Mouse (Mus musculus) left cerebral cortex, postnatal 36 days (tissue): ENCODE data around the gene 1700012B07Rik. TPM values are rescaled to one million over a fixed set of nuclear protein-coding genes. Genes with fewer than 3 reads are reported as not detected.
A peak's percentile ranks its signal among the peaks of the same experiment; 100 is the strongest.

ENCODE experiments used
- DNase-seq, 2 experiments: peaks; one replicate each; pipeline ENCODE4 v3.0.0; 2021 to 2022; ENCODE audit warnings: low spot score in 2 of 2, mixed read lengths in 1 of 2
- intact Hi-C: fragments of 180-260 bp; cut with DNase I; formaldehyde crosslinking; loops from one replicate; pipeline ENCODE4 v1.15.1; 2025
- total RNA-seq, 2 experiments: library from RNA; stranded (reverse); gene quantifications; 2 replicates each; pipeline ENCODE4 v1.2.3; 2021

Gene 1700012B07Rik
- total RNA-seq, 2 experiments from 2014 or later = not detected

GRCm38 (mm10) chr11:109854056-109854455 lies 26.2 kb upstream of the 1700012B07Rik start:
- intact Hi-C loops = no loop called here
- no peak for DNase-seq

GRCm38 (mm10) chr11:109853228-109853966 lies 25.6 kb upstream of the 1700012B07Rik start:
- intact Hi-C loops = no loop called here
- DNase-seq = no peak

GRCm38 (mm10) chr11:109851996-109852395 lies 24.1 kb upstream of the 1700012B07Rik start:
- no peak for DNase-seq
- intact Hi-C loops = no loop called here

DNA sequence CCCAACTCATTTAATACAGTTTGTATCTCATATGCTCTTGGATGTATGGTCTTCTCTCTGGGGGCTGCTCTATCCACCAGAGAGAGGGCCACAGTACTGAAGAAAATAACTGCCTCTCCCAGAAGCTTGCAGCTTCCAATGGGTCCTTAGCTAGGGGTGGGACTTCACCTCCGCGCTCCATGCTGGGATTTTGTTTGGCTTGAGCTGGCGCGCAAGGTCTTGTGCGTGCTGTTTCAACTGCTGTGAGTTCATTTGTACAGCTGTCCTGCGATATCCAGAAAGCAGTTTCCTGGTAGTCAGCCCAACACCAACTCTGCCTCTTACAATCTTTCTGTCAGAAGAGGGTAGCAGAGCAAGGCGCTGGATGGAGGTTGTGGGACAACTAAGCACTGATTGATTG lies 18.5 kb upstream of the 1700012B07Rik start:
- intact Hi-C loops = no loop called here
- no peak for DNase-seq

DNA sequence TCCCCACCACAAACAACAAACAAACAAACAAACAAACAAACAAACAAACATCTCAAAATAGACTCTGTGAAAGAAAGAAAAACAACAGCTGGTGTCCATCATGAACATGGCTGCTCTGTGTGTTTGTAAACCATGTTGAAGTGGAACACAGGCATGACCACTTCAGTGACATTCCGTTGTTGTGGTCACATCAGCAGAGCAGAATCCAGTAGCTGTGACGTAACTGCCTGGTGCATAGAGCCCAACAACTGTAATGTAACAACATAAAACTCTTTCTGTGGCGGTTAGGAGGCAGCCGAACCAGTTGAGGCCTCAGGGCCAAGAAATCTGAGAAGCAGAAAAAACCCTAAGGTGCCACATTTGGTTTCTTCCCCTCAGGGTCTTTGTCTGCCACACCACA lies 17.8 kb upstream of the 1700012B07Rik start:
- intact Hi-C loops = no loop called here
- no peak for DNase-seq

DNA sequence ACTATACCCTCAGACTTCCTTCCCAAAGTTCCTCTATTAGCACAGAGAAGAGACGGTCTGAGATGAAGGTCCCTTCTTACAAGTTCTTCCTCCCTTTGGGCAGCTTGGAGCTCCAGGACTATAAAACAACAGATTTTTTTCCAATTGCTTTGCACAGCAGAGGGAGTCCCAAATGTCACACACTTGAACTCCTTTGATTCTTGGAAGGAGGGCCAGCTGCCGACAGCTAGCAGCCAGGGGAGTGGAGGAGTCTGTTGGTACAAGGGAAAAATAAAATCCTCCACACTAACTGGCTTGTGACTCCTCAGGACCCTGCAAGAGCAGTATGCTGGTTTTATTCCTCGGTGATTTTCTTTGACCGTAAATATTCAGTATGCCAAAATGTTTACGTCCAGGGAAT lies 16.6 kb upstream of the 1700012B07Rik start:
- intact Hi-C loops = no loop called here
- DNase-seq = no peak

DNA sequence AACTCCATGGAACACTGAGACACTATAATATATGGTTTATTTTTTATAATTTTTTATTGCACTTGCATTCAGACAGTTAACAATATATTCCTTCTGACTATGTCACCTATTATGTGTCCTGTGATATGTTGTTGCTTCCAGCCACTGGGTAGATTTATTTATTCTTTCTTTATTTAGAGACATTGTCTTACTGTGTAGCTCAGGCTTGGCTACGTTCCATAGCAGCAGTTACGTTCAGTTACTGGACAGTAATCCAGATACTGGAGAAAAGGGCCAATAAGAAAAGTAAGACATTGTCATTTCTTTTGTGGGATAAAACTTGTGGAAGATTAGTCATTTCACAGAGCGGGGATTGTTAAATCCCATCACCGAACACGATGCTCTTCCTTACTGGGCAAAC lies 2.5 kb upstream of the 1700012B07Rik start:
- no peak for DNase-seq
- intact Hi-C loops = no loop called here

GRCm38 (mm10) chr11:109822280-109822679 lies 5.6 kb downstream of the 1700012B07Rik start:
- intact Hi-C loops = no loop called here

GRCm38 (mm10) chr11:109817405-109817804 lies 10.4 kb downstream of the 1700012B07Rik start:
- DNase-seq = no peak
- intact Hi-C loops = no loop called here

More at GRCm38 (mm10) chr11:109822280-109822679, 5.6 kb downstream of the 1700012B07Rik start:
- no peak for DNase-seq

- intact Hi-C loops = no loop called here
- no peak for DNase-seq
Observed at GRCm38 (mm10) chr11:109816911-109817310, 10.9 kb downstream of the 1700012B07Rik start.

DNA sequence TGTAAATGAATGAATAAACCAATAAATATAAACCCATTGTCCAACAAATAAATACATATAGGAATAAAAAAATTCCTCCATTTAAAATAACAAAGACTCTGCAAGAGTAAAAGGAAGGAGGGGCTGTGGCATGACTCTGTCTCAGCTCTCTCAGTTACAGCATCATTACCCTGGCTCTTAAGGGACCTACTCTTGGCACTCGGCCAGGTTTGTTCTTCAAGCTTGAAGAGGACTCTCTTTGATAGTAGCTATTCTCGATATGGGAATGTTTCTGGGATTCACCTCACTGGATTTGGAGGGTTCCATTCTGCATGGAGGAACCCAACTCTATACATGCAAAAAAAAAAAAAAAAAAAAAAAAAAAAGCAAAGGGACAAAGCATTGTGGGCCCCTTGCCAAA lies 16.1 kb downstream of the 1700012B07Rik start:
- intact Hi-C loops = no loop called here
- DNase-seq = no peak

DNA sequence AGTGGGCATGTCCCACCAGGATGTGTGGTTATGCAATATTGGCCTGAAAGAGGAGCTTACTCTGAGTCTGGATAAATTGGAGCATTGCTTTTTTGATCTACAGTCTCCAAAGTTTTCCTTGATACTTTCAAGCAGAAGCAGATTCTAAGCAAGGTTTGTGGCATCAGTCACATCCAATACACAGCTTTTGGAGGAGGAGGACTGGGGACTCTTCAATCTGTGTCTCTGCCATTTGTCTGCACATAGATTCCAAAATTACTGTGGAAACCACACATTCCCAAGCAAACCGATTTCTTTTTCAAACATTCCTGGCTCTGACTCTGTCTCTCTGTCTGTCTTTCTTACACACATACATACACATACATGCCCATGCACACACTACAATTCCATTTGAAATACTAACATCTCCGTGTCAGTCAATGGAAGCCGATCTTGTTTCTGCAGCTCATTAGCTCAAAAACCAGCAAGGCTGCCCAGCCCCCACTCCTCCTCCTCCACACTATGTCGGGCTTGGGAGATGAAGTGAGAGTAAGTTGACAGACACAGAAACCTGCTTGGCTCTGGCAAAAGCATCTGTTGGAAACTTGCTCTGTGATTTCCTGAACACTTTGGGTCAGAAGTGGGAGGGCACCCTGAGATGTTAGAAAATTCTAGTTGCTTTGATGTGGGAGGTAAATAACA lies 18.5 kb downstream of the 1700012B07Rik start:
- DNase-seq = no peak
- intact Hi-C loops = no loop called here

DNA sequence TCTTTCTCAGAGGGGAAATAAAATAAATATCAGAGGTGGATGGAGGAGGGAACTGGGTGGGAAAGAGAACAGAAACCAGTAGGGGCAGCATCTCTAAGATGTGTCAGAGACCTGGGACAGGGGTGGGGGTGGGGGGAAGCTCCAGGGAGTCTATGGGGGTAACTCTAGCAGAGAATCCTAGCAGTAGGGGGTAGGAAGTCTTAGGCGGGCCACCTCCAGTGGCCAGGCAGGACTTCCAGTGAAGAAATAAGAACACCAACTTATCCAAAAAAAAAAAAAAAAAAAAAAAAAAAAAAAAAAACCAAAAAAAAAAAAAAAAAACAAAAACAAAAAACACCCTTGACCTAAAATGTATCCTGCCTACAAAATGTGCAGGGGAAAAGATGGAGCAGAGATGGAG lies 26.3 kb downstream of the 1700012B07Rik start:
- intact Hi-C loops = no loop called here
- no peak for DNase-seq

GRCm38 (mm10) chr11:109797531-109797930 lies 30.3 kb downstream of the 1700012B07Rik start:
- intact Hi-C loops = no loop called here
- no peak for DNase-seq

GRCm38 (mm10) chr11:109795536-109795935 lies 32.3 kb downstream of the 1700012B07Rik start:
- intact Hi-C loops = no loop called here
- no peak for DNase-seq

- intact Hi-C loops = no loop called here
Observed at GRCm38 (mm10) chr11:109793578-109793977, 34.3 kb downstream of the 1700012B07Rik start.

DNA sequence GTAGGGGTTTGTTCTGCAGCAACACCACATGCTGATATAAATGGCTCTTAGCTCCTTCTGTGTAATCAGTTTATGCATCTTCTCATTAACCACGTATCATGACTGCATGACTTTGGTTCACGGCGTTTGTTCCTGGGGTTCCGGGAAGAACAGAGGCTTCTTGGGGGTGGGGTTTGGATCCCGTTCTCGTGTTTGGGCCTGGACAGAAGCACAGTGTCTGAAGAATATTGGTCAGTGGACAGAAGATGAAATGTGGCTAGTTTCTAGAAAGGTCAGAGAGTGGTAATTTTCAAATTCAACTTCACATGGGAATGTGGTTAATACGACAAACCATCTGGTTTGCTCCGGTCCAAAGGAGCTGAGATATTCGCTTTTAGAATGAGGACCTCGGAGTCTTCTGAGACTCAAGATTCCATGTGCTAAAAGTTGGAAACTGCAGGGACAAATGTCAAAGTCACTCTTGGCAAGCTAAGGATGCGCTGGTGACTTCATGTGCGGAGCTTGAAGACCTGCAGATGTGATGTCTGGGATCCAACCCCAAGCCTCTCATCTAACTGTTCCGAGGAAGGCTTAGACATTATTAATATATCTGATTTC lies 35.3 kb downstream of the 1700012B07Rik start:
- intact Hi-C loops = no loop called here
- DNase-seq = no peak

More at GRCm38 (mm10) chr11:109793578-109793977, 34.3 kb downstream of the 1700012B07Rik start:
- DNase-seq = no peak

GRCm38 (mm10) chr11:109791965-109792364 lies 35.9 kb downstream of the 1700012B07Rik start:
- no peak for DNase-seq
- intact Hi-C loops = no loop called here

DNA sequence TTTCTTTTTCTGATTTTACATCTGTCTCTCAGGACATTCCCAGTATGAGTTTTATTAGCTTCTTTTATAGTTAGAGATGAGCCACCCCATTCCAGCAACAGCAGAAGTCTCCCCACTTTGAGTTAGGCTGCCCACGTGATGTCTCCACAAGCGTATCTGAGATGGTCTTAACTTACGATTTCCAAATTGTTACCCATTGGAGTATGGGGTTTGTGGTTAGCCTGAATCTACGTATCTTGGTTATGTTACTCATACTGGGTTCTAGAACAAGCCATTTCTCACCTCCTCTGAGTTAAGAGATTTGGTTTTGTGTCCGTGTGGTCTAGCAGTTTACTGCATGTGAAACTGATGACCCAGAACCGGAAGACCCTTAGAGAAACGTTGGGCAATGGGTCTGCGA lies 37.6 kb downstream of the 1700012B07Rik start:
- intact Hi-C loops = no loop called here
- no peak for DNase-seq

GRCm38 (mm10) chr11:109785392-109785791 lies 42.5 kb downstream of the 1700012B07Rik start:
- peak in 1 of 2 experiments; percentile 9 for DNase-seq
- intact Hi-C loops = no loop called here

DNA sequence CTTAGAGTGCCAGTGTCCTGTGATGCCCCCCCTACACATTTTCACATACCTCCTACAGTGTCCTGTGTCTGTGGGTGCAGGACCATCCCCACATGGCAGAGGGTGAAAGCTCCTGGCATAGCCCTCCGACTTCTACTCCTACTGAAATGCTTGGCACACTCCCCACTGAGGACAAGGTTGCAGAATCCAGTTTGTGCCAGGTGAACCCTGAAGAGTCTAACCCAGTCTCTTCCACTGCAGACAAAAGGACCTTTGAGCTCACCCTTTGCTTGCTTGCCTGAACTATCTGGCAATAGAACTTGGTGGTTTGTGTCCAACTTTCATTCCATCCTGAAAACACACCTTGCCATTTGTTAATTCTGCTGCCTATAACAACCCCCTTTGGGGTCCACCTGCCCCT lies 56.5 kb downstream of the 1700012B07Rik start:
- no peak for DNase-seq
- intact Hi-C loops = no loop called here
